Mouse (Mus musculus): ENCODE measurements around the gene Naip2. TPM values are rescaled to one million over a fixed set of nuclear protein-coding genes. Genes with fewer than 3 reads are reported as not detected.

Naip2 gene
- polyA plus RNA-seq, 1 experiment = 0.85 TPM

GRCm38 (mm10) chr13:100103748-100104254 lies 98.1 kb downstream of the Naip2 start, which contains the start of gene Bdp1:
Gene Bdp1, minus strand, starts transcription at chr13:100104070.
- Histone ChIP-seq H3K36me3 (replicated peaks; ENCODE audit: low read length) (peaks cover 12% of the 10 kb centered on the region), H3K4me3 (replicated peaks) (peak within 1 kb of the TSS; percentile 99), H3K9me3 (no peaks in the 10 kb centered on the region), H3K4me1 (peaks cover 50% of the 10 kb centered on the region), H3K27me3 (replicated peaks) (no peaks in the 10 kb centered on the region)
- TF ChIP-seq GATA1 (IDR thresholded peaks at IDR 0.05; ENCODE audit: borderline replicate concordance, low read length) (no peak), FLI1 (IDR thresholded peaks at IDR 0.05; ENCODE audit: low read length) (0 out of 2 replicates have a peak, but pooled peaks have one; percentile 27)

GRCm38 (mm10) chr13:100103052-100103658 lies 98.7 kb downstream of the Naip2 start:
- no peaks in the 10 kb centered on the region for H3K9me3 ChIP-seq
- no peaks in the 10 kb centered on the region for H3K27me3 ChIP-seq (replicated peaks)
- peaks cover 47% of the 10 kb centered on the region for H3K4me1 ChIP-seq
- peak overlapping the region; percentile 99 for H3K4me3 ChIP-seq (replicated peaks)
- H3K36me3 ChIP-seq (replicated peaks; ENCODE audit: low read length) = peaks cover 18% of the 10 kb centered on the region
- TF ChIP-seq FLI1 (IDR thresholded peaks at IDR 0.05; ENCODE audit: low read length) (no peak), GATA1 (IDR thresholded peaks at IDR 0.05; ENCODE audit: borderline replicate concordance, low read length) (no peak)

GRCm38 (mm10) chr13:100098808-100099207 lies 103.1 kb downstream of the Naip2 start:
- Histone ChIP-seq H3K4me3 (replicated peaks) (no peak overlapping the region), H3K27me3 (replicated peaks) (no peaks in the 10 kb centered on the region), H3K36me3 (replicated peaks; ENCODE audit: low read length) (peaks cover 61% of the 10 kb centered on the region), H3K9me3 (no peaks in the 10 kb centered on the region), H3K4me1 (peaks cover 29% of the 10 kb centered on the region)
- TF ChIP-seq GATA1 (IDR thresholded peaks at IDR 0.05; ENCODE audit: borderline replicate concordance, low read length) (no peak), FLI1 (IDR thresholded peaks at IDR 0.05; ENCODE audit: low read length) (no peak)

Other genes starting within 250 kb of the Naip2 start
- 7.9 and 13.6 TPM in 2 replicates for gene Mccc2, start 186.5 kb downstream of the Naip2 start, polyA plus RNA-seq (2012; ENCODE audit: insufficient read depth, low replicate concordance)
- gene Bdp1, start 98.0 kb downstream of the Naip2 start, polyA plus RNA-seq (2012; ENCODE audit: insufficient read depth, low replicate concordance) = 0.67 and 1.8 TPM in 2 replicates
- 20.9 TPM in 1 of 2 replicates, not detected in the other for gene Serf1, start 94.1 kb downstream of the Naip2 start, polyA plus RNA-seq (2012; ENCODE audit: insufficient read depth, low replicate concordance)
- gene Smn1, start 77.2 kb downstream of the Naip2 start, polyA plus RNA-seq (2012; ENCODE audit: insufficient read depth, low replicate concordance) = 69.1 and 101 TPM in 2 replicates
- 0.28 TPM in 1 of 2 replicates, not detected in the other for gene Naip5, start 44.2 kb upstream of the Naip2 start, polyA plus RNA-seq (2012; ENCODE audit: insufficient read depth, low replicate concordance)
- 0.31 TPM in 1 of 2 replicates, not detected in the other for gene Naip6, start 115.6 kb upstream of the Naip2 start, polyA plus RNA-seq (2012; ENCODE audit: insufficient read depth, low replicate concordance)